Comparison of ENCODE assay signal across 27 mouse cellular contexts in the genomic region with DNA sequence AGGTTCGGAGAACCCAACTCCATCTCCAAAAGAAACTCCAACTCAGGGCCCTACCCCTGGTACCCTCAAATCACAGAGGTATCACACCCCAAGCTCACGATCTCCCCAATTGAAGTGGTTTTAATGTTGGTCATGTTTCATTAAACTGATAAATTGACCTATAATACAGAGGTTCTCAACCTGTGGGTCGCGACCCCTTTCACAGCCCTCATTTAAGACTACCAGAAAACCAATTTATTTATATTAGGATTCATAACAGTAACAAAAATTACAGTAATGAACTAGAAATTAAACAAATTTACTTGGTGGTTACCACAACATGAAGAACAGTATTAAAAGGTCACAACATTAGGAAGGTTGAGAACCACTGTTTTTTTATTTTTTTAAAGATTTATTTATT.
"Had no signal": no experiment of that assay in that cellular context is flagged by ENCODE, and none has a peak within 500 bp of the region (broad histone marks: within the 10 kb centered on the region; RNA-seq: fewer than 3 reads in every experiment).

No protein-coding gene starts in this region.

- H3K9ac ChIP-seq: embryonic facial prominence, embryonic 12.5 days; embryonic facial prominence, embryonic 13.5 days; embryonic facial prominence, embryonic 15.5 days; forebrain, embryonic 12.5 days; forebrain, embryonic 13.5 days; forebrain, embryonic 15.5 days; forebrain, postnatal 0 days had no signal

- ATAC-seq: forebrain, embryonic 13.5 days; forebrain, embryonic 14.5 days; forebrain, embryonic 15.5 days; forebrain, embryonic 16.5 days; forebrain, postnatal 0 days had no signal

- H3K27ac ChIP-seq: embryonic facial prominence, embryonic 10.5 days; embryonic facial prominence, embryonic 12.5 days; embryonic facial prominence, embryonic 13.5 days; embryonic facial prominence, embryonic 15.5 days; forebrain, embryonic 10.5 days; forebrain, embryonic 12.5 days; forebrain, embryonic 13.5 days; forebrain, embryonic 15.5 days; gastrocnemius, adult 2 months; heart, adult 2 months had no signal

- DNase-seq: cerebellum, adult 9-10 months; cerebellum, adult 9-11 months; cerebellum, postnatal 10 days; cerebellum, postnatal 14 days; cerebellum, postnatal 25 days; cerebellum, postnatal 36 days; embryo, embryonic 11 days; forebrain, postnatal 0 days; gastrocnemius, adult 2 months; gastrocnemius, postnatal 10 days; gastrocnemius, postnatal 14 days; gastrocnemius, postnatal 25 days; gastrocnemius, postnatal 36 days; heart, adult 11 months; heart, adult 18-20 months; heart, adult 2 months had no signal

- H3K4me1 ChIP-seq: embryonic facial prominence, embryonic 10.5 days; embryonic facial prominence, embryonic 12.5 days; embryonic facial prominence, embryonic 13.5 days; embryonic facial prominence, embryonic 15.5 days; forebrain, embryonic 13.5 days; forebrain, embryonic 15.5 days had no signal

- H3K36me3 ChIP-seq: embryonic facial prominence, embryonic 10.5 days; embryonic facial prominence, embryonic 12.5 days; embryonic facial prominence, embryonic 13.5 days; embryonic facial prominence, embryonic 15.5 days; forebrain, embryonic 10.5 days; forebrain, embryonic 12.5 days; forebrain, embryonic 15.5 days had no signal

- H3K4me2 ChIP-seq: embryonic facial prominence, embryonic 12.5 days; embryonic facial prominence, embryonic 13.5 days; embryonic facial prominence, embryonic 15.5 days; forebrain, embryonic 12.5 days; forebrain, embryonic 13.5 days; forebrain, embryonic 15.5 days had no signal

- H3K9me3 ChIP-seq: embryonic facial prominence, embryonic 10.5 days; embryonic facial prominence, embryonic 12.5 days; embryonic facial prominence, embryonic 13.5 days; embryonic facial prominence, embryonic 15.5 days; forebrain, embryonic 10.5 days; forebrain, embryonic 12.5 days; forebrain, embryonic 13.5 days; forebrain, embryonic 15.5 days had no signal

- H3K4me3 ChIP-seq: embryonic facial prominence, embryonic 10.5 days; embryonic facial prominence, embryonic 12.5 days; embryonic facial prominence, embryonic 13.5 days; embryonic facial prominence, embryonic 15.5 days; erythroblast, embryonic 14.5 days; forebrain, embryonic 10.5 days; forebrain, embryonic 12.5 days; forebrain, embryonic 13.5 days; forebrain, embryonic 15.5 days; gastrocnemius, adult 2 months; heart, adult 2 months had no signal

- H3K27me3 ChIP-seq: embryonic facial prominence, embryonic 12.5 days; embryonic facial prominence, embryonic 13.5 days; embryonic facial prominence, embryonic 15.5 days; forebrain, embryonic 15.5 days had no signal
